13 mouse cellular contexts compared by ENCODE assay signal in the genomic region with DNA sequence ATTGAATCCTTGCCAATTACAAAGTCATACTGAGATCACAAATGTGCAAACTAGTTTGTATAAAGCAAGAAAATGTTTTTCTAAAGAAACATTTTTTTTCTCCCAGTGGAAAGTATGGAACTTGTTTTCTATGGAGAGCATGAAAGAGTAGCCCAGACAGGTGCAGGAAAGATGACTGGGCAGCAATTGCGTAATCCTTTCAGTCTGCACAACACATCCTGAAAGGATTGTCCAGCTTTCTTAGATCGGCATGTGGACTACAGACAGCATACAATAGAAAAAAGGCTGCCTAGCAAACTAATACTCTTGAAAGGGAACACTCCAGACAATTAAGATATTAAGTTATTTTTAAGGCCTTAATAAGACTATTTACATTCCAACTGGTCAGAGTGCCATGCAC.
"Had no signal": no experiment of that assay in that cellular context is flagged by ENCODE, and none has a peak within 500 bp of the region (broad histone marks: within the 10 kb centered on the region; RNA-seq: fewer than 3 reads in every experiment).

No protein-coding gene starts in this region.

- H3K9me3 ChIP-seq: kidney, embryonic 15.5 days; liver, embryonic 13.5 days; midbrain, embryonic 12.5 days had no signal

- H3K27me3 ChIP-seq: kidney, embryonic 15.5 days; liver, embryonic 13.5 days; midbrain, embryonic 12.5 days had no signal

- ATAC-seq: midbrain, embryonic 16.5 days had no signal

- DNase-seq: kidney, adult 11 months; kidney, adult 8-10 months; kidney, postnatal 10 days; kidney, postnatal 36 days; layer of hippocampus, postnatal 36 days; liver, embryonic 13.5 days; lung, adult 2 months; thymus, adult 18-20 months; thymus, postnatal 14 days had no signal

- H3K36me3 ChIP-seq: kidney, embryonic 15.5 days; liver, embryonic 13.5 days; midbrain, embryonic 12.5 days had no signal

- H3K9ac ChIP-seq: kidney, embryonic 15.5 days; liver, embryonic 13.5 days; midbrain, embryonic 12.5 days had no signal

- H3K27ac ChIP-seq: kidney, embryonic 15.5 days; left cerebral cortex, adult 2 months; liver, embryonic 13.5 days; midbrain, embryonic 12.5 days had no signal

- H3K4me3 ChIP-seq: kidney, embryonic 15.5 days; left cerebral cortex, adult 2 months; liver, embryonic 13.5 days; midbrain, embryonic 12.5 days had no signal

- H3K4me2 ChIP-seq: kidney, embryonic 15.5 days; liver, embryonic 13.5 days; midbrain, embryonic 12.5 days had no signal

- H3K4me1 ChIP-seq: liver, embryonic 13.5 days; midbrain, embryonic 12.5 days had no signal
